In the genomic region with DNA sequence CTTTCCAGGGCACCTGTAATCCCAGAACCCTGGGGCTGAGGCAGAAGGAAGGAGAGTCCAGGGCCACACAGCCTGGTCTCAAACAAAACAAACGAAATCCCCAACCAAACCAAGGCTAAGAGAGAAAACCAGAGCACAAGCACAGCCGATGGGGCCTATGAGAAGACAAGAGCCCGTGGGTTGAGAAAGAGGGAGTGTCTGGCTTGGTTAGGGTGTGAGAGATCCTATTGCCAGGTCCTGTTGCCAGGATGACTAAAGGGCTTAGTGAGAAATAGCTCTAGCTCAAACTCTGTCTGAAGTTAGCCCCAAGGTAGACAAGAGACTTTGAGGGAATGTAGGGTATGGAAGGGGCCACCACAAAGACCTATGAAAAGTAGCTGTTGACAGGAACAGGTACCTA, we compare ENCODE assay signal across 19 mouse cellular contexts.
"Had no signal": no experiment of that assay in that cellular context is flagged by ENCODE, and none has a peak within 500 bp of the region (broad histone marks: within the 10 kb centered on the region; RNA-seq: fewer than 3 reads in every experiment).

No protein-coding gene starts in this region.

- ATAC-seq: intestine, embryonic 16.5 days had no signal

- H3K27ac ChIP-seq: left cerebral cortex, adult 2 months; liver, embryonic 15.5 days; macrophage; neural tube, embryonic 12.5 days; neural tube, embryonic 15.5 days; stomach, embryonic 15.5 days had no signal

- DNase-seq: kidney, adult 18-20 months; kidney, adult 9 months; kidney, postnatal 14 days; kidney, postnatal 4 days; lung, adult 2 months; lung, postnatal 14 days; midbrain, embryonic 14.5 days; right cerebral cortex, adult 18-20 months; right cerebral cortex, postnatal 14 days; right cerebral cortex, postnatal 4 days; thymus, adult 18-20 months; thymus, postnatal 36 days had no signal

- H3K27me3 ChIP-seq: liver, embryonic 15.5 days; neural tube, embryonic 12.5 days; neural tube, embryonic 15.5 days; stomach, embryonic 15.5 days had no signal

- H3K4me3 ChIP-seq: left cerebral cortex, adult 2 months; liver, embryonic 15.5 days; neural tube, embryonic 12.5 days; neural tube, embryonic 15.5 days; stomach, embryonic 15.5 days had no signal

- H3K4me2 ChIP-seq: liver, embryonic 15.5 days; neural tube, embryonic 12.5 days; neural tube, embryonic 15.5 days; stomach, embryonic 15.5 days had no signal

- H3K9ac ChIP-seq: neural tube, embryonic 12.5 days; neural tube, embryonic 15.5 days; stomach, embryonic 15.5 days had no signal

- H3K9me3 ChIP-seq: liver, embryonic 15.5 days; neural tube, embryonic 12.5 days; neural tube, embryonic 15.5 days; stomach, embryonic 15.5 days had no signal

- H3K36me3 ChIP-seq: neural tube, embryonic 12.5 days; neural tube, embryonic 15.5 days; stomach, embryonic 15.5 days had no signal

- H3K4me1 ChIP-seq: neural tube, embryonic 12.5 days had no signal
